Mouse (Mus musculus) gonadal fat pad, adult 2 months (tissue): ENCODE results near the gene Elovl2. TPM values are rescaled to one million over a fixed set of nuclear protein-coding genes. Genes with fewer than 3 reads are reported as not detected.

Source experiments
- DNase-seq: peaks from one replicate; pipeline ENCODE4 v3.0.0-alpha.2; 2012; ENCODE audit warnings: low read depth
- polyA plus RNA-seq: library from polyadenylated mRNA; depleted of rRNA; stranded (reverse); fragments of >200 nt; gene quantifications from 2 replicates; pipeline ENCODE4 v1.2.3, GENCODE M21; 2012; rRNA removed

The Elovl2 gene
- polyA plus RNA-seq, 1 experiment: 17.1 TPM

- no peak for DNase-seq
These were observed 74.7 kb downstream of the Elovl2 start for GRCm38 (mm10) chr13:41145433-41145970.

GRCm38 (mm10) chr13:41134901-41135300 is 85.3 kb downstream of the Elovl2 start:
- no peak for DNase-seq

Other genes starting within 250 kb of the Elovl2 start
- gene Pak1ip1, start 219.4 kb downstream of the Elovl2 start, polyA plus RNA-seq: 37.1 and 46.5 TPM in 2 replicates
- 119 and 141 TPM in 2 replicates for gene Tmem14c, start 204.1 kb downstream of the Elovl2 start, polyA plus RNA-seq
- 0.58 and 0.61 TPM in 2 replicates for gene Mak, start 140.7 kb downstream of the Elovl2 start, polyA plus RNA-seq
- not detected in 2 replicates for gene Gcm2, start 109.4 kb downstream of the Elovl2 start, polyA plus RNA-seq
- gene Sycp2l, start 106.1 kb downstream of the Elovl2 start, polyA plus RNA-seq: not detected in 2 replicates
- gene Smim13, start 29.4 kb upstream of the Elovl2 start, polyA plus RNA-seq: 4.1 and 4.9 TPM in 2 replicates
- gene Gm17364, start 53.6 kb upstream of the Elovl2 start, polyA plus RNA-seq: not detected in 2 replicates